Mouse (Mus musculus) limb, embryonic 11.5 days (tissue): Measurements from ENCODE around the gene Hgd. TPM values are rescaled to one million over a fixed set of nuclear protein-coding genes. Genes with fewer than 3 reads are reported as not detected.

ENCODE experiments used
- ATAC-seq: fragments of 200-750 bp; cut with Nextera tagmentation; 2 replicates; pipeline ENCODE4 v1.8.0; 2017; ENCODE audit warnings: low read depth; ENCODE audit not compliant: insufficient number of reproducible peaks, low FRiP score, low TSS enrichment
- DNase-seq: peaks from one replicate; pipeline ENCODE4 v3.0.0-alpha.2; 2015; ENCODE audit warnings: low spot score
- H3K27ac ChIP-seq: fragments of 300-500 bp; sonication (generic); replicated peaks from 2 replicates; pipeline ENCODE4 v1.5.1; 2014; ENCODE audit warnings: low read depth, mild to moderate bottlenecking, low read length
- H3K27me3 ChIP-seq: fragments of 300-500 bp; sonication (generic); 2 replicates; pipeline ENCODE4 v1.6.1; 2014; ENCODE audit warnings: mild to moderate bottlenecking, low read length, mixed read lengths; ENCODE audit not compliant: control insufficient read depth, insufficient read depth
- H3K36me3 ChIP-seq: fragments of 300-500 bp; sonication (generic); 2 replicates; pipeline ENCODE4 v1.6.1; 2014; ENCODE audit warnings: mild to moderate bottlenecking, low read length, moderate library complexity, mixed read lengths; ENCODE audit not compliant: control insufficient read depth, insufficient read depth
- H3K4me1 ChIP-seq: fragments of 300-500 bp; sonication (generic); 2 replicates; pipeline ENCODE4 v1.6.1; 2014; ENCODE audit warnings: low read length, mixed read lengths; ENCODE audit not compliant: control insufficient read depth, insufficient read depth
- H3K4me2 ChIP-seq: fragments of 300-500 bp; sonication (generic); 2 replicates; pipeline ENCODE4 v1.6.1; 2014; ENCODE audit warnings: low read depth, mild to moderate bottlenecking, moderate library complexity; ENCODE audit not compliant: severe bottlenecking
- H3K4me3 ChIP-seq: fragments of 300-500 bp; sonication (generic); 2 replicates; pipeline ENCODE4 v1.5.1; 2014; ENCODE audit warnings: low read depth, low read length
- H3K9ac ChIP-seq: fragments of 300-500 bp; sonication (generic); 2 replicates; pipeline ENCODE4 v1.6.1; 2014; ENCODE audit warnings: mild to moderate bottlenecking, low read length
- H3K9me3 ChIP-seq: fragments of 300-500 bp; sonication (generic); 2 replicates; pipeline ENCODE4 v1.6.1; 2016; ENCODE audit warnings: low read length; ENCODE audit not compliant: control insufficient read depth
- WGBS: fragments of 180-500 bp; shearing (Covaris S2); extraction: QIAGEN DNeasy Blood & Tissue Kit; methylation state at CpG from one replicate; pipeline ENCODE4 v1.1.7; 2014; 5-methylcytosine and 5-hydroxymethylcytosine counted together
- polyA plus RNA-seq: library from polyadenylated mRNA; unstranded; fragments of >200 nt; fragmentation: Nextera tagmentation; extraction: Ambion mirVana; gene quantifications from 2 replicates; pipeline ENCODE4 v1.2.1, GENCODE M21; 2014

Hgd gene
- polyA plus RNA-seq, 1 experiment from 2014 or later: not detected

- 88% methylated on average over 3 of the region's 3 CpGs for WGBS
Measured at GRCm38 (mm10) chr16:37550266-37550665, 29.7 kb upstream of the Hgd start.

GRCm38 (mm10) chr16:37550981-37551380 is 29.0 kb upstream of the Hgd start:
- DNase-seq: no peak

More at GRCm38 (mm10) chr16:37550266-37550665, 29.7 kb upstream of the Hgd start:
- Histone ChIP-seq H3K4me1 (no peaks in the 10 kb centered on the region), H3K27me3 (no peaks in the 10 kb centered on the region), H3K36me3 (no peaks in the 10 kb centered on the region), H3K9me3 (no peaks in the 10 kb centered on the region), H3K9ac (no peak overlapping the region), H3K4me3 (no peak overlapping the region), H3K4me2 (no peak overlapping the region), H3K27ac (no peak overlapping the region)
- no peak for DNase-seq
- no peak for ATAC-seq

GRCm38 (mm10) chr16:37552824-37553223 is 27.1 kb upstream of the Hgd start:
- Histone ChIP-seq H3K27me3 (no peaks in the 10 kb centered on the region), H3K4me2 (no peak overlapping the region), H3K36me3 (0 out of 2 replicates have a peak, but pooled peaks cover 2% of the 10 kb centered on the region), H3K4me3 (no peak overlapping the region), H3K9me3 (no peaks in the 10 kb centered on the region), H3K9ac (no peak overlapping the region), H3K4me1 (no peaks in the 10 kb centered on the region), H3K27ac (no peak overlapping the region)
- DNase-seq: no peak
- no peak for ATAC-seq
- WGBS: 87% methylated on average over 3 of the region's 3 CpGs

More at GRCm38 (mm10) chr16:37550981-37551380, 29.0 kb upstream of the Hgd start:
- Histone ChIP-seq H3K36me3 (no peaks in the 10 kb centered on the region), H3K9ac (no peak overlapping the region), H3K4me2 (no peak overlapping the region), H3K27ac (no peak overlapping the region), H3K4me1 (no peaks in the 10 kb centered on the region), H3K4me3 (no peak overlapping the region), H3K27me3 (no peaks in the 10 kb centered on the region), H3K9me3 (no peaks in the 10 kb centered on the region)
- no peak for ATAC-seq
- WGBS: 94% methylated on average over 2 of the region's 2 CpGs

GRCm38 (mm10) chr16:37562414-37562813 is 17.5 kb upstream of the Hgd start:
- peaks cover 2% of the 10 kb centered on the region; the same call in 1 of the 2 replicates for H3K9me3 ChIP-seq
- no peak overlapping the region for H3K4me3 ChIP-seq
- H3K27ac ChIP-seq: no peak overlapping the region
- ATAC-seq (no peak), DNase-seq (no peak)
- 89% methylated on average over 6 of the region's 6 CpGs for WGBS
- H3K4me1 ChIP-seq: no peaks in the 10 kb centered on the region
- H3K27me3 ChIP-seq: no peaks in the 10 kb centered on the region
- H3K9ac ChIP-seq: no peak overlapping the region
- H3K4me2 ChIP-seq: no peak overlapping the region
- H3K36me3 ChIP-seq: peaks cover 4% of the 10 kb centered on the region; the same call in 1 of the 2 replicates

- H3K9me3 ChIP-seq: peaks cover 2% of the 10 kb centered on the region; the same call in 1 of the 2 replicates
- 87% methylated on average over 5 of the region's 5 CpGs for WGBS
- H3K27ac ChIP-seq: no peak overlapping the region
- ATAC-seq (no peak), DNase-seq (no peak)
- peaks cover 4% of the 10 kb centered on the region; the same call in 1 of the 2 replicates for H3K36me3 ChIP-seq
- H3K9ac ChIP-seq: no peak overlapping the region
- H3K4me3 ChIP-seq: no peak overlapping the region
- H3K27me3 ChIP-seq: no peaks in the 10 kb centered on the region
- H3K4me1 ChIP-seq: no peaks in the 10 kb centered on the region
- H3K4me2 ChIP-seq: no peak overlapping the region
Measured at GRCm38 (mm10) chr16:37562961-37563360, 17.0 kb upstream of the Hgd start.

GRCm38 (mm10) chr16:37565117-37565516 is 14.8 kb upstream of the Hgd start:
- H3K9me3 ChIP-seq: no peaks in the 10 kb centered on the region
- H3K4me3 ChIP-seq: no peak overlapping the region
- ATAC-seq (no peak), DNase-seq (no peak)
- no peaks in the 10 kb centered on the region for H3K27me3 ChIP-seq
- no peak overlapping the region for H3K27ac ChIP-seq
- no peak overlapping the region for H3K4me2 ChIP-seq
- WGBS: 85% methylated on average over 1 of the region's 1 CpGs
- H3K9ac ChIP-seq: no peak overlapping the region
- H3K36me3 ChIP-seq: no peaks in the 10 kb centered on the region
- H3K4me1 ChIP-seq: no peaks in the 10 kb centered on the region

- no peak for ATAC-seq
- 80% methylated on average over 6 of the region's 6 CpGs for WGBS
- Histone ChIP-seq H3K9ac (no peak overlapping the region), H3K4me2 (no peak overlapping the region), H3K9me3 (no peaks in the 10 kb centered on the region), H3K27me3 (no peaks in the 10 kb centered on the region), H3K4me1 (peaks cover under 1% of the 10 kb centered on the region; the same call in 1 of the 2 replicates), H3K36me3 (no peaks in the 10 kb centered on the region), H3K4me3 (no peak overlapping the region), H3K27ac (no peak overlapping the region)
- DNase-seq: no peak
Measured at GRCm38 (mm10) chr16:37566107-37566506, 13.8 kb upstream of the Hgd start.

- H3K27ac ChIP-seq: no peak overlapping the region
- H3K9ac ChIP-seq: no peak overlapping the region
- peaks cover 7% of the 10 kb centered on the region; the same call in 1 of the 2 replicates for H3K4me1 ChIP-seq
- no peaks in the 10 kb centered on the region for H3K36me3 ChIP-seq
- no peaks in the 10 kb centered on the region for H3K27me3 ChIP-seq
- no peak overlapping the region for H3K4me3 ChIP-seq
- H3K4me2 ChIP-seq: no peak overlapping the region
- DNase-seq (no peak), ATAC-seq (no peak)
- 89% methylated on average over 12 of the region's 12 CpGs for WGBS
- H3K9me3 ChIP-seq: no peaks in the 10 kb centered on the region
Measured at GRCm38 (mm10) chr16:37567113-37568050, 12.6 kb upstream of the Hgd start.
